Mouse (Mus musculus) olfactory bulb, adult 2 months (tissue): ENCODE results near the gene Klhl25.

Source experiments
- CTCF ChIP-seq: fragments of 200-500 bp; IDR thresholded peaks from 2 replicates; pipeline ENCODE4 v1.5.1; 2012; ENCODE audit warnings: low read depth, mild to moderate bottlenecking, low read length, moderate library complexity; ENCODE audit not compliant: insufficient read depth
- POLR2A ChIP-seq: fragments of 200-500 bp; IDR thresholded peaks from 2 replicates; pipeline ENCODE4 v1.6.1; 2012; ENCODE audit warnings: mild to moderate bottlenecking, low read depth, low read length, moderate library complexity; ENCODE audit not compliant: insufficient read depth

- TF ChIP-seq CTCF, result no peak
- no peak for TF ChIP-seq POLR2A
These were observed 51.4 kb downstream of the Klhl25 start for GRCm38 (mm10) chr7:75899517-75899916.
